Mouse (Mus musculus): ENCODE measurements around the gene Asic2.

Gene Asic2

DNA sequence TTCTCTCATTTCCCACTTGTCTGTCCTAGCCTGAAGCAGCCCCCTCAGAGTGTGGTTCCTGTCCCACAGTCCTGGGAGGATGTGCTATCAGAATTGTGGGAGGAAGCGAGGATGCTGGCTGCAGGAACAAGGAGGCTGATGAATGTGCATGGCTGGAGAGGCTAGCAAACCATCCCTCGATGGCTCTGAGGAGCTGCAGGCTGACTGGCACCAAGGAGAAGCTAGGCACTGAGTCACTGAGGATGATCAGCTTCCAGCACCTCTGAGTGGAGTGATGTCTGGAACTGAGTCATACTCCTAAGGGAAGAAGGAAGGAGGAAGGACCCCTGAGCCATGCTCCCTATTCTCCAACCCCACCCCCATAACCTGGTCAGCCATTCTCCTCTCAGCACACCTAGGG, 246.2 kb downstream of the Asic2 start:
- no peak for DNase-seq (ENCODE audit: low spot score)

DNA sequence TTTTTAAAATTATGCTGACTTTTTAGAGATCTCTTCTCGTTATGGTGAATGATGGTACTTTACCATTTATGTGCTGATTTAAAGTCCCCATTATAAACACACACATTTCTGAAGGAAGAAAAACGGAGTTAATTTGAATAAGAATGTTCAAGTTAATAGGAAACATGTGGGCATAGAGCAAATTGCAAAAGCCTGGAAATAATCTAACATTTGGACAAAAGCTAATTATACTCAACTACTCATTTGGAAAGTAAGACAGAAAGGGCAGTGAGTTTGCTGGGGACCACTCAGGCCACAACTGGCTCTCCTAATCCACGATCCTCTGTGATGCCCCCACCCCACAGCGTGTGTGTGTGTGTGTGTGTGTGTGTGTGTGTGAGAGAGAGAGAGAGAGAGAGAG, 253.5 kb downstream of the Asic2 start:
- DNase-seq (ENCODE audit: low spot score) = no peak

DNA sequence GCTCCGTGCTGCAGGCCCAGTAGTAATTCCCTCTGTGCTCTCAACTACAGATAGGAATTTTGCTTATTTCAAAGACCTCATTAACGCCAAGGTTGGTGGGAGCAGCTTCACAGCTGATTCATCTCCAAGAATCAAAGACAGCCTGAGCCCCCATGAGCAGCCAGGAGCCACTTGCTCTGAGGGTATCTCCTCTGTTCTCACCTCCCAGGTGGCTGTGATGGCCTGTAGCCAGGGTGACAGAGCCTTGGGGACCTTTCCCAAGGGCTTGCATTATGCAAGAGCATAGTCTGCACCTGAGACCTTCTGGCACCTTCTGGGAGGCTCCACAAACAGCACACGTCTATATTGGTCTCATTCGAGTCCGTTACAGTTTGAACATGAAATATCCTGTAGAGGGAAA, 261.3 kb downstream of the Asic2 start:
- DNase-seq (ENCODE audit: low spot score) = no peak

DNA sequence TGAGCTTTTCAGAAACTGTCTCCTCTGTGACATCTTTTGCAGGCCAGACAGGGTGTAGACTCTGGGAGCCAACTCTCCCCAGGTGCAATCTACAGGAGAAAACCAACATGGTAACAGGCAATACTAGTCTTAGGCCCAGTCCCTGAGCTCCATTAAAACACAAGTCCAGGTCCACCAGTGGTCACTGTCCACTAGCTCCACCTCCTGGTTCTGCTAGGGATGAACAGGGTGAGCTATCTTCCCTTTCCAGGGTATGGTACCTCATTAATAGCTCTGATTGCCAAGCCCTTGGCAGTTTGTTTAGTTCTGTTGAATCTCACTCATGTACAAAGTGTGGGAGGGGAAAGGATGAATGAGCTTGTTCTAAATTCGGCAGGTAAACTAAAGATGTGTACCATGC, 270.2 kb downstream of the Asic2 start:
- DNase-seq (ENCODE audit: low spot score) = no peak

DNA sequence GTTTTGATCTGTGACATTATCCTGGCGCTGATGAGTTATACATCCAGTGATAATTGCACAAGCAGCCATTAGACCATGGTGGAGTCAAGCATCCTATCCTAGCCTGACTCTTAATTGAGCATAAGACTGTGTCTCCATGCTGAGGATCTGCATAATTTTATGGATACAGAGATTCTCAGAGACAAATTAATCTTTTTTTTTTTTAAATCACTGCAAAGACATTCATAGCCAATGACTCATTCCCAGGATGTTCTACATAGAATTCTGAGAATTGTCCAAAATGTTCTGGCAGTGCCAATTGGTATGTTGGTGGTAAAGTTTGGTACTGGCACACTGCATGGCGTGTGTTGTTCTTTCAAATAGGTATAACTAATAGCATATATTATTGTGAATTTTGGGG, 272.8 kb downstream of the Asic2 start:
- DNase-seq (ENCODE audit: low spot score) = no peak

DNA sequence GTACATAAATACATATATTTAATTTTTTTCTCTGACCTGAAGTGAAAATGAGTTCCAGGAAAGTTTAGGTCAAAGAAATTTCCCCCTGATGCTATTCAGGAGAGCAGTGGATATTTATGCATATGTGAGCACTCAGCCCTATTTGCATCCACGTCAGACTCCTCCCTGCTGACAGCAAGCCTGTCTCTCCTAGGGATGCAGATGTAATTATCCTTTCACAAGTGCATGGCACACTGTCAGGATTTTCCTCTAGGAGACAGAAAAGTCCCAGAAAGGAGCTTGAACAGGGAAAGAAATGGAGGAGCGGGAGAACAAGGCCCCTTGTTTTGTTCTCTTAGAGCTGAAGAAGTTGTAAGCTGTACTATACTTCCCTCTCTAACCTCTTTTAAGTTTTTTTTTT, 287.7 kb downstream of the Asic2 start:
- DNase-seq (ENCODE audit: low spot score) = no peak

DNA sequence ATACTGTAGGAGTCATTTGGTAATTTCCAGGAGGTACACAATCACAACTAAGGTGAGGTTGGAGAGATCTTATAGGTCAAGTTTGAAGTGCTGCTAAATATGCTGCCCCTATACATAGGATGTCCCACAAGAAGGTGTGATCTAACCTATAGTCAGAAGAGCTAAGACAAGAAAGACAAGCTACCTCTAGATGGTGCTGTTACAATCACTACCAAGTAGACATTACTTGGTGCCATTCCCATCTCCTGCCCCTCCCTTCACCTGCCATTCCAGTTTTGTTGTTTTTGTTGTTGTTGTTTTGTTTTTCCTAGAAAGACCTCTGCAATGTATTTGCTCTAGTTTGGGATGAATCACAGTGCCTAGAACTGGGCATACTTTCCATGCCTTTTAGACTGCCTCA, 296.5 kb downstream of the Asic2 start:
- DNase-seq (ENCODE audit: low spot score) = no peak

DNA sequence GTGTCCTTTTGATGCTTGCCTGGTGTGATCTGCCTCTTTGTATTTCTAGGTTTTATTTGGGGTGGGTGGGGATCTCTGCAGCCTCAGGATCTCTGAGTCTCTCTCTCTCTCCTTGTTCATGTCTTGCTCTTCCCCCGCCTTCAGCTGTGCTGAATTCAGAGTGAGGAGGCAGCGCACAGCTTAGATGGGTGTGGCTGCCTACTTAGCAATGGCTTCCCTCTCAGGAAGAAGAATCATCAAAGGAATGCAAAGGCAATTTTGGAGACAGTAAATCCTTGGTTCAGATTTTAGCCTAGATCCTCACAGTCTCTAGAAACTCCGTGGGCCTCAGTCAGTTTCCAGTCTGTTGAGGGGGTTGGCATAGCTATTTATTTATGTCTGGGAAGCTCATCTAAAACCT, 297.8 kb downstream of the Asic2 start:
- DNase-seq (ENCODE audit: low spot score) = no peak

DNA sequence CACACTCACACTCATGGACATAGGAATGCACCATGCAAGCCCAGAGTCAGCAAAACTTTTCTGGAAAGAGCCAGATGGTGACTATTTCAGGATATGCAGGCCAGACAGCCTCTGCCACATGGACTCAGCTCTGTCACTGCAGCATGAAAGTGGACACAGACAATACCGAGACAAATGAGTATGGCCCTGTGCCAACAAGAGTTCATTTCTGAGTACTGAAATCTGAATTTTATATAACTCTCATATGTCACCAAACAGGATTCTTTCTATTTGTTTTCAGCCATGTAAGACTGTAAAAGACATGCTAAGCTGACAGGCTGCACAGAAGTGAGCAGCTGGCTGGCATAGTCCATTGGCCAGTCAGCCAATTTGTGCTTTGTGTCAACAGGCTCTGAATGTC, 309.4 kb downstream of the Asic2 start:
- DNase-seq (ENCODE audit: low spot score) = no peak

DNA sequence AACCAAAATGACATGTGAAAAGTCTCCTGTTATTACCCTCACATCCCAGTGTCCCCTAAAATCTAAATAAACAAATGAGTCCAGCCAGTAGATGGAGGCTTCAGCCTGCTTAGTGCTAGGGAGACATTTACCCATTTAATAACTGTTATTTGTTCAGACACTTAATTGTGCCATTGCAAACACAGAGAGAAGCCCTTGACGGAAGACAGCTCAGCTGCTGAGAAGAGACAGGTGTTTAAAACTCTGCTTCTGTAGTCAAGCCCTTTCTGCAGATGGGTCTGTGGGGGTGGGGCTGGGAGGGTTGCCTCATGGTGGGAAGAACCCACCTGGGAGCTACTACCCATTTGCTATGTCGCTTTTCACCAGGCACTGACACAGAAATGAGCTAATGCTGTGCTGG, 311.1 kb downstream of the Asic2 start:
- DNase-seq (ENCODE audit: low spot score) = no peak

DNA sequence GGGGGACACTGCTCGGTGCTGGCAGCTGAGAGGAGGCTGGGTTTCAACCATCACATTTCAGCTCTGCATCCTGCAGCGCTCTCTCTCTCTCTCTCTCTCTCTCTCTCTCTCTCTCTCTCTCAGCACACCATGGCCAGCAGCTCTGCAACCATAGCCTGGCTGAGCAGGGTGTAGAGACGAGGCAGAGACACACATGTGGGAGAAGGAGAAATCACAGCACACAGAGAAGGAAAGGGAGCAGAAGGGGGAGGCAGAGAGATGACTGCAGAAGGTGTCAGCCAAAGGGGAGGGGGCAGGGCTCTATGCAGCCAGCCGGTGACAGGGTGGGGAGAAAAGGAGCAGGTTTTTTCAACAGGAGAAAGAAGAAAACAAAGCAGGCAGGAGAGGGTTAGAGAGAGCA, 320.4 kb downstream of the Asic2 start:
- no peak for DNase-seq (ENCODE audit: low spot score)

DNA sequence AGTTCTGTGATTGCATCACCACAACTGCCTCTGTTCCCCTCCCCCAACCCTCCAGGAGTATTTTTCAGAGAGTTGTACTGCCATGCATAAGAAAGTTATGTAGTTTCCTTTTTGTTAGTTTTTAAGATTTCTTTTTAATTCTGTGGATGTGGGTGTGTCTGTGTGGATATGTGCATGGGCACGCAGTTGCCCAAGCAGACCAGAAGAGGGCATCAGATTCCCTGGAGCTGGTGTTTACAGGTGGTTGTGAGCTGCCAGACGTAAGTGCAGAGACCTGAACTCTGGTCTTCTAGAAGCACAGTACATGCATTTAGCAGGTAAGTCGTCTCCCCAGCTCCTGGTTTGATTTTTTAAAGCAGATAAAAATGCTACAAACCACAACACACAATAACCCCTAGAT, 322.7 kb downstream of the Asic2 start:
- no peak for DNase-seq (ENCODE audit: low spot score)

DNA sequence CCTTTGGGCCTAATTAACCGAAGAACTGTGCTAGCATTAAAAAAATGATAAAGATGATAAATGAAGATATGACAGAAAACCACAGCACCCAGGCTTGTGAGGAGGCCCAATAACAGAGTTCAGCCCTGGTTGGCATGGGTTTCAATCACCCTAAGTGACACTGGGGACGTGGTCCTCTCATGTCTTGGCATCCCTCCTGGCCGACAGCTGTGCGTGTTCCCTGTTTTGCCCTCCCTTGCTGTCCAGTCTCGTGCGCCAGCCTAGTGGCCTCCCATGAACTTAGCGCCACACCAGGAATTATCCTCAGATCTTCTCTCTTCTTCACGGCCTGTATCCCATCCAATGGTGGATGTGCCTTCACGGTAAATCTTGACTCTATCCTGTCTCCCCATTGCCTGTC, 331.9 kb downstream of the Asic2 start:
- no peak for DNase-seq (ENCODE audit: low spot score)

DNA sequence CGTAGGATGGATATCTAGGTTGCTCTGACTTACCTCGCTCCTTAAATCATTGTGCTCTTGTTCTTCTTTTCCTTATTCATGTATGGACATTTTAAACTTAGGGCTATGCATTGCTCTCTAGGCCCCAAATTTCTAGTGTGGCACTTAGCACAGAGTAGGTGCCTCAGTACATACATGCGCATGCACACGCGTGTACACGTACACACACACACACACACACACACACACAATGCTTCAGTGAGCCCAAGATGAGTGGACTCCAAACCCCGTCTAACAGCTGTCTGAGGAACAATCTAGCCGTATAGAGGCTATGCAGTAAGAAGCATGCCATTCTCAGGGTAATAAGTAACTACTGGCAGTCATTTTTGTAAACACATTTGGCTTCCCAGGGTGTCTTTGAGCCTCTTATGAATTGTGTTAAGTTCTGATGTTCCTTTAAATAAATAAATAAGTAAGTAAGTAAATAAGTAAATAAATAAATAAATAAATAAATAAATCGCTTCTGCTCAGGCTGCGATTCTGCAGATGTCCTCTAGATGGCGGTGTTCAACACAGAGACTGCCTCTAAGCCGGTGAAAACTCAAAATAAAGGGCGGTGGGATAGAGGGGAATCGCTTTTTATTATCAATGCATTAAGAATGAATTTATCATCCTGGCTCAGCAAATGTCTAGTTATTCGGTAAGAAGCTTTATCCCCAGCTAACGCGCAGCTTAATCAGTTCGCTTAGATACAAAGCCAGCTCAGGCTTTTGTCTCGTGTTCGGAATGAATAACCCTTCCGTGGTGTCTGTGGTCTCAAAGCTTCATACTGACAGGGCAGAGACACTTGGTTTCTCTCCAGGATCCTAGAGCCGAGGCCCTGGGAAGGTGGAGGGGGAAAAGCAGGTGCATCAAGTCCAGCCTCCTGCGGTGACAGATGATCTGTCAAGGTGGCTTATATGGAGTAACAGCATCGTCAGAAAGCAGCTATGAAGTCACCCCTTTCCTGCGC, 333.6 kb downstream of the Asic2 start:
- peak; percentile 5 for DNase-seq (ENCODE audit: low spot score)

DNA sequence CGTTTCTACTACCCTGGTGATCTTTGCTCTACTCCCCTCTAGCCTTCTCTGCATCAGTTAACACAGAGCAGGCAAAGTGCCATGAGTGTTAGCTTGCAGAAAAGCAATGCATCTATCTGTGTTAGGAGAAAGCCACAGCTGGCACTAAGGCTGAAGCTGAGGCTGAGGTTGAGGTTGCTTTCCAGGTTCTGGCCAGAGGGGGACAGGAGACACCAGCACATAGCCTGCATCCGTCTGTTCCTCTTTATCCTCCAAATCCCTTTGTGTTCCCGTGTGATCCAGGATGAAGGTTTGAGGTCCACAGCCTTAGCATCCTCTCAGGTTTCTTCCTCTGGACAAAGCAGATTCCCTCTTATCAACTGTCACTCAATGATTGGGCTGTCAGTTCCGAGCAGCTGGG, 343.1 kb downstream of the Asic2 start:
- DNase-seq (ENCODE audit: low spot score) = no peak

DNA sequence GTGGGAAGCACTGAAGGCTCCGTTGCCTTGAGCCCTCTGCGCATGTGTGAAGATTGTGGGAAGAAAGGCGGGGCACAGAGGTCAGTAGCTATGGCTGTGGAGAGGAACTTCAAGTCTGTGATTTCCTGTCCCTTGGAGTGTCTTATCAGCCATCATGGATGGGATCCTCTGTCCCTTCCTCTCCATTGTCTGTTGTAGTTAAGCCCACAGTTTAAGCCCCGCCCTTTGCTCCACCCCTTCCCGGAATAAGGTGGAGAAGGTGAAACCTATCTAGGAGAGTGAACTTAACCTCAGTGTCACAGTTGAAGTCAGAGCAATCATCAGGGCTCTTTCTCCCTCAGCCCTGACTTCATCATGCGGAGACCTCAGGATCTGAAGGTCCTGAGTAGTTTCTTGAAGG, 347.7 kb downstream of the Asic2 start:
- no peak for DNase-seq (ENCODE audit: low spot score)

DNA sequence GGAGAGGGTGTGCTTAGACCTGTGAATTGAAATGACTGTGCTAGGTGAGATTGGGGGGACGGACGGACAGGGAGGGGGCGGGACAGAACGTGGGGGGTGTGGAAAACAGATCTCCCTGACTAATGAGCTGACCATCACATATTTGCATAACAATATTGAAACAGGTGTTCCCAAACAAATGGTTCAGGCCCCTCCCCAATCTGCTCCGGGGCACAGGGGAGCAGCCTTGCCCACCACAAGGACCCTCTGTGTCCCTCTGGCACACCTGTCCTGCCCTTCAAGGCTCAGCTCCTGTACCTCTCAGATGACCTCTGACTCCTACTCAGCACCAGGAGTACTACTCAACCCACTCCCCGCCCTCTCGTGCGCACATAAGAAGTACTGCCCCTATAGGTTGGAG, 351.8 kb downstream of the Asic2 start:
- DNase-seq (ENCODE audit: low spot score) = no peak

DNA sequence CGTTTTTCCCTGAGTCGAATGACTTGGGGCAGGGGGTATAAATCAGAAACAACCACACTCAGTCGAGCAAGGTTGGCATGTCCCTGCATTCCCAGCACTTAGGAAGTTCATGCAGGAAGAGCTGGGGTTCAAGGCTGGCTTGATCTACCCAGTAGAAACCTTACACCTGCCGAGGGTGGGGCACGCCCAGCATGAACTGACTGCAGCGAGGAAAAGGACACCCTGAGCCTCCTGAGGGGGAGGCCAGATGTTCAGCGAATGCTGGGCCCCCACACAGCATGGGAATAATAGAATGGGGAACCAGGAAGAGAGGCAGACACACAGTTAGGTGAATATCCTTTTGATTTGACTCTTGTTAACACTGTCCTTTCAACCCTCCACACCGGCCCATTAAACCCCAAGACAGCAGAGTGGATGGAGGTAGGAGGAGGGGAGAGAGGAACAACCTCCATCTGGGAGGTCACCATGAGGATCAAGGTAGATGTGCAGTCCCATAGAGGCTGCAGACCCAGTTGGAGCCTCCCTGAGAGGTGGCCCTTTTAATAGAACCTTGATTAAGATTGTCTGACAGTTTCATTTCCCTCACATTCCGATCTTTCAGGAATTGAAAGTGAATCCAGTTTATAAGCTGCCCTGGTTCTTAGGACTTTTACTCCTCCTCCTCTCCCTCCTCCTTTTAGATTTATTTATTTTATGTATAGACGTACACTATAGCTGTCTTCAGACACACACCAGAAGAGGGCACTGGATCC, 354.2 kb downstream of the Asic2 start:
- no peak for DNase-seq (ENCODE audit: low spot score)

DNA sequence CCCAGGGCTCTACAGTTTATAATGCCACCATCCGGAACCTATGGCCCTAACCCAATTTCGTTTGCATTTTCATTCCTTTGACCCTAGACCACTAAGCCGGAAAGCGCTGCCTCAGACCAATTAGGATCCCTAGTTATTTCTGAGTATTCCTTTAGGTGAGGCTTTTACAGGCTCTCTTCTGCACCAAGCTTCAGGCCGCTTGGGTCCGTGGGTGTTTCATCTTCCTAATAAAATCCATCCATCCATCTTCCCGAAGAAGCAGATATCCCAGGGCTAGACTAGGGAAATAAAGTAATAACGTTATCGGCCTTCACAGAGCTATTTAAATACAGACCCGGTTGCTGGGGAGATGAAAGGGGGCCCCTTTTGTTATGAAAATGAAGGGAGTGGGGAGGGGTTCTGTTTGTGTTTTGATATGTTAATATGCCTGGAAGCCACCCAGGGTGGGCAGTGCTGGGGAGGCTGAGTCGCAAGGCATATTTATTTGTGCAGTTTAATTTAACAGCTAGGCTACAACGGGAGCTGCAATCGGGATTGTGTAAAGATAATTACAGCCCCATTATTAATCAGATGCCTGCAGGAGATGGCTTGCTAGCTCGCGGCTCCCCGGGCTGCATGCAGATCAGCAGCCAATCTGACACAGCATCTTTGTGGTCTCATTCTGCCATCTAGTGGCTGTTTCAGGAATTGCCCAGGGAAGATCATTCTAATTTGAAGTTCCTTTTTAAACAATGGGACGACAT, 355.3 kb downstream of the Asic2 start:
- DNase-seq (ENCODE audit: low spot score) = peak; percentile 75

DNA sequence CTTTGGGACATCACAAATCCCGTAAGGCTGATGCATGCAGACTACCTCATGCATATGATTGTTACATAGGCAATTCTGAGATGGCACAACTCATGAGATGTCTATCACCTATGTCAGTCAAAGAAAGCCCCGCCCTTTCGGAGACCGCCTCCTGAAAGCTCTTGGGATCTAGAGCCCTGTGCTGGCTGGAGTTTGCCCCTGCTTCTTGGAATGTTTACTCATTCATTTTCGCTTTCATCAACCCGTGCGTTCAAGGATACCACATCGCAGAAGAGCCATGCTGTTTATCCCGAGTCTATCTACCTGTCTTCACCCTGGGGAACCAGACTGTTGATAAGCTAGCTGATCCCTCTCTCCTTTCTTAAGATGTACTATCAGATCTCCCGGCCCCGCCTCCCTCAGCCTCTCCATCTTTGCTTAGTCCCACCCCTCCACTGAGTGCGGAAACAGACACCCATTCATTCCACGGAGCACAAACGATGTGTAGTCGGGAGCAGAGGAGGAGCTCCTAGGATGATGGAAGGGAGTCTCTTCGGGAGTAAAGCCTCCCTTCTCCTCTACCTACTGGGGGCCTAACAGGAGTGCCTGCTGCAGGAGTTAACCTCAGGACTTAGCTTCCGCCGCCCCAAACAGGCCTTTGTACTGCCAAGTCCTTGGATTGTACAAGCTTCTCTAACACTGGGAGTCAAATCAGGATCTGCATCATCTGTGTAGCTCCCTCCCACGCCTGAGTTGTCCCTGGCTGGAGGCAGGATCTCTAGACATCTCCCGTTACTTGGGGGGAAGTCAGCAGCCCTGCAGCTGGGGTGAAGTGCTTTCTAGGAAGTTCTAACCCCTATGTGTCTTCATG, 356.1 kb downstream of the Asic2 start:
- DNase-seq (ENCODE audit: low spot score) = no peak

DNA sequence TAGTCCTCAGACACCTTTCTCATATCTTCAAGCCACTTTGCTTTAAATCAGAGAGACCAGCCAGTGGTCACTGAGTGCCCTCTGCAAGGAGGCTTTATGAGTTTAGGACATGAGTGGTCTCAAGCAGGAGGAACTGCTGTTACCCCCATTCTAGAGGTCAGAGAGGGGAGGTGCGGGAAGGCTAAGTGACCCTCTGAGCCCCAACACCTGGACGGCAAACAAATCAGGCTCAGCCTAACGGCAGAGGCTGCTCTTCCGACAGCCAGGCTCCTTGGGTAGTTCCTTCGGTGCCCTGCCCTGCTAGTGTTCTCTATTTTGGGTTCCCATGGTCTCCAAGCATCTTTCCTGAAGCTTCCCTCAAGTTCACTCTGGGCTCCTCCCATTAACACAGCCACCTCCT, 357.8 kb downstream of the Asic2 start:
- no peak for DNase-seq (ENCODE audit: low spot score)

DNA sequence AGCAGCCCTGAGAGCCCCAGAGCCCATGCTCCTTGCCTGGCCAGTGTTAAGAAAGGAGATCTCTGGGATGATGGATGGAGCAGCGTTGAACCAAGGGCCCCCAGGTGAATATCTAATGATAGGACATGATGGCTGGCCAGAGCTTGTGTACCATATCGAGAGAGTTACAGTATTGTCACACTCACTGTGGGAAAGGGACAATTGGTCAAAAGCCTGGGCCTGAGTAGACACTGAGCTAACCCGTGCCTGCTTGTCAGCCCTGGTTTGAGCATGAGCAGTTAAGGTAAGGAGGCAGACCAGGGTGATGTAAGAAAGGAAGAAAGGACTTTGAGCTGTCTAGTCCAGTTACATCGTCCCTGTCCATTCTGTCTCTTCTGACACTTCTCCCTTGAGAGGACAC, 365.3 kb downstream of the Asic2 start:
- DNase-seq (ENCODE audit: low spot score) = no peak

All from lung, postnatal 25 days (tissue).